Mouse (Mus musculus) C2C12 (cell line): ENCODE measurements at regions not wholly inside any gene's neighbourhood (a gene's known extent, or its start where the extent isn't known, plus 50 kb on each side); places are given as distances from the start of the nearest gene placed in this dataset.

Experiments
- CTCF ChIP-seq: IDR thresholded peaks from one replicate; pipeline ENCODE4 v1.5.1; 2011; ENCODE audit not compliant: control insufficient read depth, insufficient read depth, insufficient read length
- MAX ChIP-seq: IDR thresholded peaks from one replicate; pipeline ENCODE4 v1.6.1; 2011; ENCODE audit warnings: mild to moderate bottlenecking, control low read depth
- MYOG ChIP-seq: IDR thresholded peaks from one replicate; pipeline ENCODE4 v1.6.1; 2011; ENCODE audit not compliant: control insufficient read depth, insufficient read length; ENCODE audit errors: extremely low read depth

GRCm38 (mm10) chr6:7181711-7182110 is 225.9 kb downstream of the Sdhaf3 start:
- no peak for TF ChIP-seq CTCF
- TF ChIP-seq MYOG, result no peak
- no peak for TF ChIP-seq MAX
